Comparison of ENCODE assay signal across 10 mouse cellular contexts in genomic region chr11:55087006-55087405, GRCm38 (mm10). TPM values are rescaled to one million over a fixed set of nuclear protein-coding genes. Genes with fewer than 3 reads are reported as not detected.
DNase-seq lines count a peak whose midpoint lies in the region; ATAC-seq lines count a peak whose summit lies in the region.
"Had no signal": no experiment of that assay in that cellular context is flagged by ENCODE, and none has a peak within 500 bp of the region (broad histone marks: within the 10 kb centered on the region; RNA-seq: fewer than 3 reads in every experiment).

No protein-coding gene starts in this region.

- no peaks in the 10 kb centered on the region for H3K36me3 ChIP-seq in liver, embryonic 12.5 days
- H3K36me3 ChIP-seq in forebrain, embryonic 13.5 days (ENCODE audit: poor library complexity, severe bottlenecking) = no peaks in the 10 kb centered on the region
- no peaks in the 10 kb centered on the region for H3K36me3 ChIP-seq in midbrain, embryonic 15.5 days (replicated peaks)
- no peaks in the 10 kb centered on the region for H3K36me3 ChIP-seq in stomach, embryonic 14.5 days (ENCODE audit: control insufficient read depth, insufficient read depth, low read length)
- H3K36me3 ChIP-seq: embryonic facial prominence, embryonic 15.5 days; stomach, embryonic 15.5 days had no signal

- intact Hi-C loops in left cerebral cortex, postnatal 14 days (cut with DNase I) = loop anchor here (1.0 to 2.0 kb wide), 3 partner anchors 41 to 88 kb away; no protein-coding TSS in a partner anchor

- no peak overlapping the region for H3K4me2 ChIP-seq in liver, embryonic 12.5 days
- no peak overlapping the region for H3K4me2 ChIP-seq in forebrain, embryonic 13.5 days
- H3K4me2 ChIP-seq in midbrain, embryonic 15.5 days = no peak overlapping the region
- no peak overlapping the region for H3K4me2 ChIP-seq in stomach, embryonic 14.5 days (replicated peaks; ENCODE audit: low read depth, low read length)
- H3K4me2 ChIP-seq: embryonic facial prominence, embryonic 15.5 days; stomach, embryonic 15.5 days had no signal

- H3K27ac ChIP-seq in liver, embryonic 12.5 days = no peak overlapping the region
- H3K27ac ChIP-seq in forebrain, embryonic 13.5 days = no peak overlapping the region
- H3K27ac ChIP-seq in midbrain, embryonic 15.5 days = no peak overlapping the region
- H3K27ac ChIP-seq in stomach, embryonic 14.5 days (ENCODE audit: low read length) = no peak overlapping the region
- H3K27ac ChIP-seq: embryonic facial prominence, embryonic 15.5 days; stomach, embryonic 15.5 days had no signal

- H3K27me3 ChIP-seq in liver, embryonic 12.5 days (replicated peaks) = no peaks in the 10 kb centered on the region; the same call in 1 of the 2 replicates
- H3K27me3 ChIP-seq in forebrain, embryonic 13.5 days = no peaks in the 10 kb centered on the region
- no peaks in the 10 kb centered on the region for H3K27me3 ChIP-seq in midbrain, embryonic 15.5 days (replicated peaks)
- no peaks in the 10 kb centered on the region for H3K27me3 ChIP-seq in stomach, embryonic 14.5 days (ENCODE audit: control insufficient read depth, insufficient read depth, low read length)
- H3K27me3 ChIP-seq: embryonic facial prominence, embryonic 15.5 days; stomach, embryonic 15.5 days had no signal

- H3K4me3 ChIP-seq in liver, embryonic 12.5 days = no peak overlapping the region
- no peak overlapping the region for H3K4me3 ChIP-seq in forebrain, embryonic 13.5 days
- H3K4me3 ChIP-seq in midbrain, embryonic 15.5 days = no peak overlapping the region
- H3K4me3 ChIP-seq in stomach, embryonic 14.5 days (ENCODE audit: low read depth, low read length) = no peak overlapping the region
- H3K4me3 ChIP-seq: embryonic facial prominence, embryonic 15.5 days; stomach, embryonic 15.5 days had no signal

- 13% methylated on average over 10 of the region's 10 CpGs for WGBS in liver, embryonic 12.5 days (ENCODE audit: insufficient replicate concordance)
- 3% methylated on average over 10 of the region's 10 CpGs for WGBS in forebrain, embryonic 13.5 days
- 5% methylated on average over 10 of the region's 10 CpGs for WGBS in midbrain, embryonic 15.5 days
- WGBS in stomach, embryonic 14.5 days = 10% methylated on average over 10 of the region's 10 CpGs

- H3K9ac ChIP-seq in liver, embryonic 12.5 days = no peak overlapping the region
- H3K9ac ChIP-seq in forebrain, embryonic 13.5 days = no peak overlapping the region
- no peak overlapping the region for H3K9ac ChIP-seq in midbrain, embryonic 15.5 days
- H3K9ac ChIP-seq in stomach, embryonic 14.5 days (replicated peaks; ENCODE audit: low read depth, low read length) = no peak overlapping the region
- H3K9ac ChIP-seq: embryonic facial prominence, embryonic 15.5 days; stomach, embryonic 15.5 days had no signal

- peak; percentile 72 for DNase-seq in liver
- peak; percentile 66 for DNase-seq in c-Kit-positive CD71-negative TER-119-negative erythroid progenitor cells, embryonic 14.5 days (ENCODE audit: low read depth)
- peak; percentile 46 to 78 for DNase-seq in left cerebral cortex, postnatal 14 days (ENCODE audit: low spot score in 2 of 2)

- ATAC-seq in liver, embryonic 12.5 days = no peak
- peak; percentile 75 for ATAC-seq in forebrain, embryonic 13.5 days
- ATAC-seq in hematopoietic stem cell, adult 5-6 weeks (replicated peaks in 1 of 2; ENCODE audit: insufficient read depth in 1 of 2, low FRiP score in 2 of 2, low TSS enrichment in 1 of 2, low read depth in 1 of 2, poor library complexity in 2 of 2, severe bottlenecking in 2 of 2) = peak; percentile 58 to 93; a peak in 3 of 4 replicates
- peak; percentile 69; the same call in 1 of the 2 replicates for ATAC-seq in midbrain, embryonic 15.5 days (replicated peaks)
- ATAC-seq in stomach, embryonic 14.5 days (ENCODE audit: insufficient number of reproducible peaks, insufficient read depth, low FRiP score, low read depth) = peak; percentile 66

- no peaks in the 10 kb centered on the region for H3K9me3 ChIP-seq in liver, embryonic 12.5 days (replicated peaks)
- no peaks in the 10 kb centered on the region for H3K9me3 ChIP-seq in forebrain, embryonic 13.5 days (replicated peaks)
- no peaks in the 10 kb centered on the region for H3K9me3 ChIP-seq in midbrain, embryonic 15.5 days
- H3K9me3 ChIP-seq in stomach, embryonic 14.5 days (ENCODE audit: control insufficient read depth, low read depth, low read length) = no peaks in the 10 kb centered on the region
- H3K9me3 ChIP-seq: embryonic facial prominence, embryonic 15.5 days; stomach, embryonic 15.5 days had no signal

- H3K4me1 ChIP-seq in liver, embryonic 12.5 days = no peaks in the 10 kb centered on the region
- H3K4me1 ChIP-seq in forebrain, embryonic 13.5 days = no peaks in the 10 kb centered on the region
- H3K4me1 ChIP-seq in midbrain, embryonic 15.5 days = no peaks in the 10 kb centered on the region
- no peaks in the 10 kb centered on the region for H3K4me1 ChIP-seq in stomach, embryonic 14.5 days (ENCODE audit: control insufficient read depth, insufficient read depth, low read length)
- H3K4me1 ChIP-seq: stomach, embryonic 15.5 days had no signal

RNA-seq across cellular contexts. Expression of gene Ccdc69, which starts 9.1 kb away (rescaled TPM):
- polyA plus RNA-seq in liver, embryonic 12.5 days (2016; fragmentation: Nextera tagmentation; extraction: Ambion mirVana) = 1.0 and 1.2 TPM in 2 replicates
- polyA plus RNA-seq in forebrain, embryonic 13.5 days (2015; fragmentation: Nextera tagmentation; extraction: Ambion mirVana) = 0.23 and 0.43 TPM in 2 replicates
- 47.6 and 48.7 TPM in 2 replicates for total RNA-seq in hematopoietic stem cell, adult 5-6 weeks (2017)
- total RNA-seq in left cerebral cortex, postnatal 14 days (2021) = under 1 TPM; 0.27 to 0.55 TPM
- 0.34 and 0.36 TPM in 2 replicates for polyA plus RNA-seq in midbrain, embryonic 15.5 days (2015; fragmentation: Nextera tagmentation; extraction: Ambion mirVana)
- polyA plus RNA-seq in stomach, embryonic 14.5 days (2014; fragmentation: Nextera tagmentation; extraction: Ambion mirVana) = 1.8 and 3.2 TPM in 2 replicates

RNA-seq across cellular contexts. Expression of gene Gm2a, which starts 10.9 kb away (rescaled TPM):
- polyA plus RNA-seq in liver, embryonic 12.5 days (2016; fragmentation: Nextera tagmentation; extraction: Ambion mirVana) = 10.7 and 11.4 TPM in 2 replicates
- polyA plus RNA-seq in forebrain, embryonic 13.5 days (2015; fragmentation: Nextera tagmentation; extraction: Ambion mirVana) = 11.5 and 12.5 TPM in 2 replicates
- 70.1 and 79.8 TPM in 2 replicates for total RNA-seq in hematopoietic stem cell, adult 5-6 weeks (2017)
- total RNA-seq in left cerebral cortex, postnatal 14 days (2021) = 10 to 100 TPM; 48.6 to 49.2 TPM
- polyA plus RNA-seq in midbrain, embryonic 15.5 days (2015; fragmentation: Nextera tagmentation; extraction: Ambion mirVana) = 23.2 and 23.3 TPM in 2 replicates
- polyA plus RNA-seq in stomach, embryonic 14.5 days (2014; fragmentation: Nextera tagmentation; extraction: Ambion mirVana) = 23.3 and 25.2 TPM in 2 replicates

RNA-seq across cellular contexts. Expression of gene Anxa6, which starts 53.8 kb away (rescaled TPM):
- polyA plus RNA-seq in liver, embryonic 12.5 days (2016; fragmentation: Nextera tagmentation; extraction: Ambion mirVana) = 52.9 and 54.7 TPM in 2 replicates
- 28.2 and 29.6 TPM in 2 replicates for polyA plus RNA-seq in forebrain, embryonic 13.5 days (2015; fragmentation: Nextera tagmentation; extraction: Ambion mirVana)
- total RNA-seq in hematopoietic stem cell, adult 5-6 weeks (2017) = 62.0 and 69.8 TPM in 2 replicates
- total RNA-seq in left cerebral cortex, postnatal 14 days (2021) = 10 to 100 TPM; 84.5 to 90.8 TPM
- 42.2 and 48.0 TPM in 2 replicates for polyA plus RNA-seq in midbrain, embryonic 15.5 days (2015; fragmentation: Nextera tagmentation; extraction: Ambion mirVana)
- polyA plus RNA-seq in stomach, embryonic 14.5 days (2014; fragmentation: Nextera tagmentation; extraction: Ambion mirVana) = 400 and 419 TPM in 2 replicates
